Comparison of ENCODE assay signal across 16 mouse cellular contexts in genomic region chrX:10729488-10729887, GRCm38 (mm10). TPM values are rescaled to one million over a fixed set of nuclear protein-coding genes. Genes with fewer than 3 reads are reported as not detected.
DNase-seq lines count a peak whose midpoint lies in the region; ATAC-seq and TF ChIP-seq lines count a peak whose summit lies in the region.
"Had no signal": no experiment of that assay in that cellular context is flagged by ENCODE, and none has a peak within 500 bp of the region (broad histone marks: within the 10 kb centered on the region; RNA-seq: fewer than 3 reads in every experiment).

No protein-coding gene starts in this region.

- peaks cover 10% of the 10 kb centered on the region for H3K4me1 ChIP-seq in bone marrow macrophage, adult 2 months (ENCODE audit: control insufficient read depth, insufficient read depth, low read length)
- H3K4me1 ChIP-seq in forebrain, embryonic 11.5 days (replicated peaks; ENCODE audit: control insufficient read depth, insufficient read depth, low read length) = no peaks in the 10 kb centered on the region; the same call in 1 of the 2 replicates
- H3K4me1 ChIP-seq: intestine, embryonic 15.5 days had no signal

- no peak overlapping the region for H3K4me3 ChIP-seq in bone marrow macrophage, adult 2 months (ENCODE audit: insufficient read depth, low read length)
- H3K4me3 ChIP-seq in forebrain, embryonic 11.5 days (ENCODE audit: low read depth, low read length) = no peak overlapping the region
- H3K4me3 ChIP-seq: intestine, embryonic 15.5 days; liver, embryonic 13.5 days; midbrain, embryonic 13.5 days had no signal

- no peak for TF ChIP-seq CTCF in bone marrow macrophage, adult 2 months (IDR thresholded peaks at IDR 0.05; ENCODE audit: low read depth, low read length)

- WGBS in forebrain, embryonic 11.5 days = 20% methylated on average over 6 of the region's 6 CpGs

- DNase-seq in heart, adult 11 months = peak; percentile 89
- no peak for DNase-seq in heart, postnatal 25 days (ENCODE audit: low spot score)
- DNase-seq in lung, adult 18-20 months = peak; percentile 9 to 28
- no peak for DNase-seq in lung, postnatal 14 days
- DNase-seq in lung, postnatal 25 days (ENCODE audit: low spot score) = peak; percentile 31
- DNase-seq in adrenal gland, adult 2 months = no peak
- DNase-seq in forebrain, embryonic 11.5 days (ENCODE audit: low spot score) = no peak
- DNase-seq: adrenal gland, postnatal 14 days; B cell, adult 2 months; cerebellum, adult 11-12 months; liver, embryonic 13.5 days; thymus, postnatal 36 days had no signal

- no peaks in the 10 kb centered on the region for H3K27me3 ChIP-seq in forebrain, embryonic 11.5 days (ENCODE audit: control insufficient read depth, insufficient read depth, low read length)
- H3K27me3 ChIP-seq: intestine, embryonic 15.5 days; liver, embryonic 13.5 days; midbrain, embryonic 13.5 days had no signal

- H3K9me3 ChIP-seq in forebrain, embryonic 11.5 days (ENCODE audit: control insufficient read depth, low read length) = no peaks in the 10 kb centered on the region
- H3K9me3 ChIP-seq: intestine, embryonic 15.5 days; liver, embryonic 13.5 days; midbrain, embryonic 13.5 days had no signal

- TF ChIP-seq POLR2A in bone marrow macrophage, adult 2 months (IDR thresholded peaks at IDR 0.05; ENCODE audit: borderline replicate concordance, low read depth, low read length) = no peak

- no peaks in the 10 kb centered on the region for H3K36me3 ChIP-seq in forebrain, embryonic 11.5 days (ENCODE audit: control insufficient read depth, insufficient read depth, low read length)
- H3K36me3 ChIP-seq: intestine, embryonic 15.5 days; liver, embryonic 13.5 days; midbrain, embryonic 13.5 days had no signal

- no peak overlapping the region for H3K9ac ChIP-seq in forebrain, embryonic 11.5 days (ENCODE audit: low read length)
- H3K9ac ChIP-seq: intestine, embryonic 15.5 days; liver, embryonic 13.5 days; midbrain, embryonic 13.5 days had no signal

- peak overlapping the region; percentile 67 for H3K27ac ChIP-seq in bone marrow macrophage, adult 2 months (ENCODE audit: insufficient read depth, low read depth, low read length)
- H3K27ac ChIP-seq in forebrain, embryonic 11.5 days (ENCODE audit: low read depth, low read length) = no peak overlapping the region
- H3K27ac ChIP-seq: intestine, embryonic 15.5 days; liver, embryonic 13.5 days; midbrain, embryonic 13.5 days had no signal

- intact Hi-C loops in heart, postnatal 25 days (cut with DNase I) = loop anchor here (10.0 kb wide), 1 partner anchor 515 kb away; the partner anchor contains the start of gene Rpgr

- ATAC-seq in forebrain, embryonic 11.5 days (replicated peaks; ENCODE audit: low FRiP score) = no peak
- ATAC-seq: intestine, embryonic 15.5 days; midbrain, embryonic 13.5 days; Patski had no signal

- no peak overlapping the region for H3K4me2 ChIP-seq in forebrain, embryonic 11.5 days (ENCODE audit: low read depth, low read length, severe bottlenecking)
- H3K4me2 ChIP-seq: intestine, embryonic 15.5 days; liver, embryonic 13.5 days; midbrain, embryonic 13.5 days had no signal

RNA-seq across cellular contexts. Expression of gene Mid1ip1, which starts 14.7 kb away (rescaled TPM):
- 100 to 1,000 TPM in 1 of 2 experiments, 10 to 100 TPM in 1; 92.7 to 127 TPM for total RNA-seq in heart, postnatal 25 days (2021)
- polyA plus RNA-seq in bone marrow macrophage, adult 2 months (2012; ENCODE audit: insufficient read depth, insufficient read length, missing spikeins) = 68.9 and 69.5 TPM in 2 replicates
- 10 to 100 TPM; 87.9 to 88.8 TPM for total RNA-seq in adrenal gland, adult 2 months (2021)
- polyA plus RNA-seq in adrenal gland, adult 2 months (2012; rRNA removed) = 86.9 and 102 TPM in 2 replicates
- polyA plus RNA-seq in forebrain, embryonic 11.5 days (2014; fragmentation: Nextera tagmentation; extraction: Ambion mirVana) = 50.2 and 56.1 TPM in 2 replicates

Comparison
In these comparisons a context has a peak if more than half of its experiments do, and no peak if none do; other contexts are left out.
1. DNase-seq: peak in heart, adult 11 months (single experiment), lung, adult 18-20 months (2 of 2) and lung, postnatal 25 days (single experiment); none in heart, postnatal 25 days (single experiment), lung, postnatal 14 days (single experiment), adrenal gland, adult 2 months (single experiment) and forebrain, embryonic 11.5 days (single experiment).